Mouse (Mus musculus): ENCODE data around the gene Itgb4. TPM values are rescaled to one million over a fixed set of nuclear protein-coding genes. Genes with fewer than 3 reads are reported as not detected.

Itgb4 gene
- polyA plus RNA-seq (2015; fragmentation: Nextera tagmentation; extraction: Ambion mirVana) = 7.8 TPM in 2 replicates

GRCm38 (mm10) chr11:115974309-115975082, at the start of gene Itgb4:
Itgb4 (plus strand) TSS chr11:115974709.
- peak; percentile 80 for DNase-seq (ENCODE audit: low spot score)

- DNase-seq (ENCODE audit: low spot score) = no peak
Measured at GRCm38 (mm10) chr11:115929031-115929430, 45.5 kb upstream of the Itgb4 start.

- DNase-seq (ENCODE audit: low spot score) = no peak
Measured at GRCm38 (mm10) chr11:115929818-115930217, 44.7 kb upstream of the Itgb4 start.

GRCm38 (mm10) chr11:115931235-115931634, 43.3 kb upstream of the Itgb4 start:
- DNase-seq (ENCODE audit: low spot score) = no peak

- peak; percentile 99 for DNase-seq (ENCODE audit: low spot score)
Measured at GRCm38 (mm10) chr11:115933108-115933746, 41.3 kb upstream of the Itgb4 start, which contains the start of the genes Sap30bp and Recql5. Sap30bp (plus strand) TSS chr11:115933282. Recql5 (minus strand) TSS chr11:115933477.

- DNase-seq (ENCODE audit: low spot score) = no peak
Measured at GRCm38 (mm10) chr11:115933747-115934110, 40.8 kb upstream of the Itgb4 start.

GRCm38 (mm10) chr11:115939690-115940329, 34.7 kb upstream of the Itgb4 start:
- peak; percentile 84 for DNase-seq (ENCODE audit: low spot score)

GRCm38 (mm10) chr11:115941980-115942379, 32.5 kb upstream of the Itgb4 start:
- no peak for DNase-seq (ENCODE audit: low spot score)

- no peak for DNase-seq (ENCODE audit: low spot score)
Measured at GRCm38 (mm10) chr11:115945247-115945646, 29.3 kb upstream of the Itgb4 start.

GRCm38 (mm10) chr11:115946221-115946828, 28.2 kb upstream of the Itgb4 start:
- no peak for DNase-seq (ENCODE audit: low spot score)

GRCm38 (mm10) chr11:115948316-115948715, 26.2 kb upstream of the Itgb4 start:
- DNase-seq (ENCODE audit: low spot score) = no peak

- DNase-seq (ENCODE audit: low spot score) = no peak
Measured at GRCm38 (mm10) chr11:115950719-115951118, 23.8 kb upstream of the Itgb4 start.

- no peak for DNase-seq (ENCODE audit: low spot score)
Measured at GRCm38 (mm10) chr11:115954712-115955111, 19.8 kb upstream of the Itgb4 start.

GRCm38 (mm10) chr11:115955195-115955858, 19.2 kb upstream of the Itgb4 start:
- no peak for DNase-seq (ENCODE audit: low spot score)

- no peak for DNase-seq (ENCODE audit: low spot score)
Measured at GRCm38 (mm10) chr11:115956453-115956852, 18.1 kb upstream of the Itgb4 start.

GRCm38 (mm10) chr11:115957971-115958370, 16.5 kb upstream of the Itgb4 start:
- no peak for DNase-seq (ENCODE audit: low spot score)

GRCm38 (mm10) chr11:115959018-115959417, 15.5 kb upstream of the Itgb4 start:
- no peak for DNase-seq (ENCODE audit: low spot score)

GRCm38 (mm10) chr11:115962651-115963412, 11.7 kb upstream of the Itgb4 start:
- no peak for DNase-seq (ENCODE audit: low spot score)

- no peak for DNase-seq (ENCODE audit: low spot score)
Measured at GRCm38 (mm10) chr11:115964977-115965604, 9.4 kb upstream of the Itgb4 start.

All from thymus, postnatal 0 days (tissue).